ENCODE assay signal across 23 mouse cellular contexts in genomic region chr4:152451371-152451770, GRCm38 (mm10). TPM values are rescaled to one million over a fixed set of nuclear protein-coding genes. Genes with fewer than 3 reads are reported as not detected.
A peak's percentile ranks its signal among the peaks of the same experiment; 100 is the strongest.
DNase-seq lines count a peak whose midpoint lies in the region; ATAC-seq and TF ChIP-seq lines count a peak whose summit lies in the region.
"Had no signal": no experiment of that assay in that cellular context is flagged by ENCODE, and none has a peak within 500 bp of the region (broad histone marks: within the 10 kb centered on the region; RNA-seq: fewer than 3 reads in every experiment).

No protein-coding gene starts in this region.

- no peak for DNase-seq in forebrain, postnatal 0 days
- peak; percentile 36 for DNase-seq in thymus, postnatal 14 days
- no peak for DNase-seq in thymus, postnatal 10 days (ENCODE audit: low spot score in 2 of 2)
- peak; percentile 74 for DNase-seq in induced T-regulatory cell, adult 2 months (ENCODE audit: low read depth)
- no peak for DNase-seq in gastrocnemius, postnatal 25 days
- no peak for DNase-seq in right cerebral cortex, postnatal 36 days (ENCODE audit: low spot score in 2 of 2)
- DNase-seq: cerebellum, adult 9-11 months; gastrocnemius, postnatal 14 days; heart, adult 2 months; heart, postnatal 36 days; kidney, postnatal 4 days; lung, postnatal 10 days; midbrain, embryonic 14.5 days; retina, postnatal 1 day; right cerebral cortex, postnatal 4 days had no signal

- no peak overlapping the region for H3K4me2 ChIP-seq in forebrain, postnatal 0 days (ENCODE audit: low read depth)
- H3K4me2 ChIP-seq in forebrain, embryonic 15.5 days (replicated peaks) = no peak overlapping the region
- H3K4me2 ChIP-seq: forebrain, embryonic 12.5 days; hindbrain, embryonic 14.5 days; kidney, embryonic 15.5 days; limb, embryonic 13.5 days had no signal

- no peaks in the 10 kb centered on the region for H3K9me3 ChIP-seq in forebrain, postnatal 0 days (ENCODE audit: low read length)
- no peaks in the 10 kb centered on the region for H3K9me3 ChIP-seq in forebrain, embryonic 15.5 days
- H3K9me3 ChIP-seq: forebrain, embryonic 12.5 days; kidney, embryonic 15.5 days; limb, embryonic 13.5 days had no signal

- H3K9ac ChIP-seq in forebrain, postnatal 0 days = no peak overlapping the region
- no peak overlapping the region for H3K9ac ChIP-seq in forebrain, embryonic 15.5 days (replicated peaks)
- H3K9ac ChIP-seq: forebrain, embryonic 12.5 days; hindbrain, embryonic 14.5 days; kidney, embryonic 15.5 days; limb, embryonic 13.5 days had no signal

- H3K4me1 ChIP-seq in forebrain, postnatal 0 days (ENCODE audit: insufficient read depth) = no peaks in the 10 kb centered on the region
- H3K4me1 ChIP-seq in forebrain, embryonic 15.5 days = peaks cover 5% of the 10 kb centered on the region; the same call in 1 of the 2 replicates
- H3K4me1 ChIP-seq: kidney, embryonic 15.5 days; limb, embryonic 13.5 days had no signal

- no peaks in the 10 kb centered on the region for H3K27me3 ChIP-seq in forebrain, postnatal 0 days (ENCODE audit: insufficient read depth, low read length)
- H3K27me3 ChIP-seq in forebrain, embryonic 15.5 days = no peaks in the 10 kb centered on the region
- H3K27me3 ChIP-seq: forebrain, embryonic 12.5 days; kidney, embryonic 15.5 days; limb, embryonic 13.5 days had no signal

- 88% methylated on average over 6 of the region's 6 CpGs for WGBS in forebrain, postnatal 0 days
- 91% methylated on average over 6 of the region's 6 CpGs for WGBS in forebrain, embryonic 15.5 days

- ATAC-seq in forebrain, postnatal 0 days = no peak
- no peak for ATAC-seq in forebrain, embryonic 15.5 days (replicated peaks)
- ATAC-seq: intestine, postnatal 0 days had no signal

- no peaks in the 10 kb centered on the region for H3K36me3 ChIP-seq in forebrain, postnatal 0 days (ENCODE audit: insufficient read depth)
- no peaks in the 10 kb centered on the region for H3K36me3 ChIP-seq in forebrain, embryonic 15.5 days
- H3K36me3 ChIP-seq: forebrain, embryonic 12.5 days; kidney, embryonic 15.5 days; limb, embryonic 13.5 days had no signal

- H3K27ac ChIP-seq in forebrain, postnatal 0 days (ENCODE audit: low read depth, low read length) = no peak overlapping the region
- no peak overlapping the region for H3K27ac ChIP-seq in forebrain, embryonic 15.5 days (replicated peaks)
- H3K27ac ChIP-seq: forebrain, embryonic 12.5 days; heart, adult 2 months; hindbrain, embryonic 14.5 days; kidney, embryonic 15.5 days; limb, embryonic 13.5 days; stomach, postnatal 0 days had no signal

- TF ChIP-seq CTCF in forebrain, postnatal 0 days (IDR thresholded peaks at IDR 0.05; ENCODE audit: low read depth) = peak; percentile 11; the same call in 1 of the 2 replicates

- H3K4me3 ChIP-seq in forebrain, postnatal 0 days (ENCODE audit: low read depth, low read length) = no peak overlapping the region
- no peak overlapping the region for H3K4me3 ChIP-seq in forebrain, embryonic 15.5 days
- H3K4me3 ChIP-seq: forebrain, embryonic 12.5 days; heart, adult 2 months; kidney, embryonic 15.5 days; limb, embryonic 13.5 days; myocyte had no signal

RNA-seq across cellular contexts. Expression of gene Nphp4, which starts 25.1 kb away (rescaled TPM):
- 5.5 and 6.5 TPM in 2 replicates for total RNA-seq in forebrain, postnatal 0 days (2014; rRNA removed)
- 2.6 and 3.5 TPM in 2 replicates for polyA plus RNA-seq in forebrain, postnatal 0 days (2015; fragmentation: Nextera tagmentation; extraction: Ambion mirVana)
- 5.0 and 5.5 TPM in 2 replicates for polyA plus RNA-seq in forebrain, embryonic 15.5 days (2015; fragmentation: Nextera tagmentation; extraction: Ambion mirVana)
- total RNA-seq in gastrocnemius, postnatal 25 days (2021) = under 1 TPM; 0.67 to 0.94 TPM

RNA-seq across cellular contexts. Expression of gene Kcnab2, which starts 26.3 kb away (rescaled TPM):
- total RNA-seq in forebrain, postnatal 0 days (2014; rRNA removed) = 31.5 and 38.6 TPM in 2 replicates
- 20.9 and 24.2 TPM in 2 replicates for polyA plus RNA-seq in forebrain, postnatal 0 days (2015; fragmentation: Nextera tagmentation; extraction: Ambion mirVana)
- polyA plus RNA-seq in forebrain, embryonic 15.5 days (2015; fragmentation: Nextera tagmentation; extraction: Ambion mirVana) = 14.4 and 17.2 TPM in 2 replicates
- total RNA-seq in gastrocnemius, postnatal 25 days (2021) = 1 to 10 TPM; 2.2 to 2.8 TPM

Comparison
In these comparisons a context has a peak if more than half of its experiments do, and no peak if none do; other contexts are left out.
1. DNase-seq: peak in thymus, postnatal 14 days (single experiment) and induced T-regulatory cell, adult 2 months (single experiment); none in forebrain, postnatal 0 days (single experiment), thymus, postnatal 10 days (0 of 2), gastrocnemius, postnatal 25 days (single experiment) and right cerebral cortex, postnatal 36 days (0 of 2).